Mouse (Mus musculus) granulocyte monocyte progenitor cell, adult 5-6 weeks (primary cell): ENCODE results near the gene Hnrnpl. TPM values are rescaled to one million over a fixed set of nuclear protein-coding genes. Genes with fewer than 3 reads are reported as not detected.

ENCODE experiments used
- ATAC-seq: replicated peaks from 2 replicates; pipeline ENCODE4 v1.8.0; 2016; ENCODE audit warnings: mild to moderate bottlenecking, moderate TSS enrichment, inconsistent platforms; ENCODE audit not compliant: poor library complexity, severe bottlenecking
- total RNA-seq, 2 experiments: library from RNA; stranded (forward) in 1 of 2; stranded (reverse) in 1 of 2; fragments of 200-712, 200-1000 nt in 1 of 2; fragments of >200 nt in 1 of 2; fragmentation: Nextera tagmentation in 1 of 2; gene quantifications; 2 replicates each; pipeline ENCODE4 v1.2.3; 2014 to 2017

The Hnrnpl gene
- total RNA-seq, 2 experiments from 2014 or later: 296 to 510 TPM

- ATAC-seq: no peak
Measured at GRCm38 (mm10) chr7:28864288-28864750, 56.0 kb downstream of the Hnrnpl start.

DNA sequence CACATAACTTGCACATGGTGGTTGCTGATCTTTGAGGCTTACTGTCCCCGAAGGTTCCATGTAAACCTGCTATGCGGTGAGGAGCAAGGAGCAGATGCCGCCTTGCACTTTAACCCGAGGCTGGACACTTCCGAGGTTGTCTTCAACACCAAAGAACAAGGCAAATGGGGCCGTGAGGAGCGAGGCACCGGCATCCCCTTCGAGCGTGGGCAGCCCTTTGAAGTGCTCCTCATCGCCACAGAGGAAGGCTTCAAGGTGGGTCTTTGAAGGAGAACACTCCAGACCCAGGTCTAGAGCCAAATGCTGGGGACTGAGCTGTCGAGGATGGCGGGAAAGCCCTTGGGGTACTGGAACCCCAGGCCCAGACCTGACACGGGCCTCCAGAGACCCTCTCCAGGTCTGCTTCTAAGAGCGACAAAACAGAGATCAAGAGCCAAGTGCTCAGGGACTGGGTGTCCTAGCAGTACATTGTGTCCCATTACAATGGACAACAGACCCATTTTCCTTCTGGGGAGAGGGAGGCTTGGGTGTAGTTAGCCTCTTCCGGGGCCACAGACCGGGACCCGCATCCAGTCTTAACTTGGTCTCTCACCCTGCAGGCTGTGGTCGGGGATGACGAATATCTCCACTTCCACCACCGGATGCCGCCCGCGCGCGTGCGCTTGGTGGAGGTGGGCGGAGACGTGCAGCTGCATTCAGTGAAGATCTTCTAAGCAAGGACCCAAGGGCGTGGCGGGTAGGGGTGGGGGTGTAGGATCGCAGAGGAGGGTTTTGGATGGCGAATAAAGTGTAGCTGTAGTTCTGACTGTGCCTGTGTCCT lies 57.4 kb downstream of the Hnrnpl start:
- peak; percentile 93 for ATAC-seq

GRCm38 (mm10) chr7:28866769-28867507 lies 58.6 kb downstream of the Hnrnpl start:
- ATAC-seq: no peak

DNA sequence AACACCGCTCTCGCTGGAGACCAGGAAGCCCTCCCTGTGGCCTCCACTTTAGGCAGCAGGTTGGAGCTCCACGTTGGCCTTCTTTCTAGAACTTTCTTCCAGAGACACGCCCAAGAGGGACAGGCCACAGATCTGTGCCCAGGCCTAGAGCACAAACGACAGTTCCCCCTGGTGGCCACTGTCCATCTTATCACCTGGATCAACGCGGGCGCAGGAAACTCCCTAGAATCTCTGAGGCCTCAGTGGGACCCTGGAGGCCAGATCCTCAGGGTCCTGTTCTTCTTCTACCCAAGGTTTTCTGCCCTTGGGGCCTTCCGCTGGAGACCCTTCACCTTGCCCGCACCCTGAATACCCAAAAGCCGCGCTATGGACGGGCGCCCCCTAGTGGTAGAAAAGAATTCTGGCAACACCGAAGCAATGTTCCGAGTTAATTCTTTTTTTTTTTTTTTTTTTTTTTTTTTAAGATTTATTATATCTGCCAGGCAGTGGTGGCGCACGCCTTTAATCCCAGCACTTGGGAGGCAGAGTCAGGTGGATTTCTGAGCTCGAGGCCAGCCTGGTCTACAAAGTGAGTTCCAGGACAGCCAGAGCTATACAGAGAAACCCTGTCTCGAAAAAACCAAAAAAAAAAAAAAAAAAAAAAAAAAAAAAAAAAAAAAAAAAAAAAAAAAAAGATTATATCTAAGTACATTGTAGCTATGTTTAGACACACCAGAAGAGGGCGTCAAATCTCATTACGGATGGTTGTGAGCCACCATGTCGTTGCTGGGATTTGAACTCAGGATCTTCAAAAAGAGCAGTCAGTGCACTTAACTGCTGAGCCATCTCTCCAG lies 59.4 kb downstream of the Hnrnpl start:
- ATAC-seq: peak; percentile 52

DNA sequence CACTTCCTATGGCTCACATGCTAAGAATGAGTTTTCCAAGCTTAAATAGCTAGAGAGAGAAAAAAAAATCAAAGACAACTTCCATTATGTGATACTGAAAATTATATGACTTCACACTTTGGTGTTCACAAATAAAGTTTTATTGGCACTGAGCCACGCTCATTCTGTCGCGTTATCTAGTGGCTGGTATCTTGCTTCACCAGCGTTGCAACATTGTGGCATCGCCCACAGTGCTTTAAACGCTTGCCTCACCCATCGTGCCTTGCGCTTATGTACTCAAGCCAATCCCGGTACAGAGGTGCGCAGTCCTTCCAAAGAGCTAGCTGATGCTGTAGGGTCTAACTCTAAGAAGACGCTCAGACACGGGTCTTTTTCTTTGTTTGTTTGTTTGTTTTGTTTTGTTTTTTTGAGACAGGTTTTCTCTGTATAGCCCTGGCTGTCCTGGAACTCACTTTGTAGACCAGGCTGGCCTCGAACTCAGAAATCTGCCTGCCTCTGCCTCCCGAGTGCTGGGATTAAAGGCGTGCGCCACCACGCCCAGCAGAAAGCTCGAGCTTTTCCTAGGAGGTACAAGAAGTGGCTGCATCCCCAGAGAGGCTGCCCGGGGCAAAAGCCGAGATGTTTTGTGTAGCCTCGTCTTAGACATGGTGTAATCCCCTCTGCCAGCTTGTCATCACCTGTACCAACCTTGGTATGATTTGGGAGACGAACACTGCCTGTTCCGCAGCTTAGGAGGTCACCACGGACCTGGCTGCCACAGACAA lies 62.7 kb downstream of the Hnrnpl start:
- peak; percentile 76 for ATAC-seq

Other genes with a start within 250 kb of the Hnrnpl start
- gene Samd4b, start 210.4 kb upstream of the Hnrnpl start, total RNA-seq (2014; fragmentation: Nextera tagmentation): 17.5 and 25.0 TPM in 2 replicates
- gene Samd4b, start 210.4 kb upstream of the Hnrnpl start, total RNA-seq (2017): 3.4 and 3.9 TPM in 2 replicates
- gene Pak4, start 210.4 kb upstream of the Hnrnpl start, total RNA-seq (2014; fragmentation: Nextera tagmentation): 3.2 and 3.7 TPM in 2 replicates
- 3.4 and 6.4 TPM in 2 replicates for gene Pak4, start 210.4 kb upstream of the Hnrnpl start, total RNA-seq (2017)
- not detected in 2 replicates for gene Acp7, start 177.2 kb upstream of the Hnrnpl start, total RNA-seq (2014; fragmentation: Nextera tagmentation)
- not detected in 2 replicates for gene Acp7, start 177.2 kb upstream of the Hnrnpl start, total RNA-seq (2017)
- 4.3 TPM in 1 of 2 replicates, not detected in the other for gene Fbxo27, start 115.7 kb upstream of the Hnrnpl start, total RNA-seq (2014; fragmentation: Nextera tagmentation)
- 0.17 TPM in 1 of 2 replicates, not detected in the other for gene Fbxo27, start 115.7 kb upstream of the Hnrnpl start, total RNA-seq (2017)
- gene Fbxo17, start 91.7 kb upstream of the Hnrnpl start, total RNA-seq (2014; fragmentation: Nextera tagmentation): 1.3 and 3.3 TPM in 2 replicates
- gene Fbxo17, start 91.7 kb upstream of the Hnrnpl start, total RNA-seq (2017): 1.3 and 2.1 TPM in 2 replicates
- 125 and 177 TPM in 2 replicates for gene Mrps12, start 66.7 kb upstream of the Hnrnpl start, total RNA-seq (2014; fragmentation: Nextera tagmentation)
- gene Mrps12, start 66.7 kb upstream of the Hnrnpl start, total RNA-seq (2017): 33.2 and 41.8 TPM in 2 replicates
- 19.6 and 21.6 TPM in 2 replicates for gene Sars2, start 66.5 kb upstream of the Hnrnpl start, total RNA-seq (2014; fragmentation: Nextera tagmentation)
- gene Sars2, start 66.5 kb upstream of the Hnrnpl start, total RNA-seq (2017): 10.4 and 12.4 TPM in 2 replicates
- not detected in 2 replicates for gene Ccer2, start 52.4 kb upstream of the Hnrnpl start, total RNA-seq (2014; fragmentation: Nextera tagmentation)
- not detected in 2 replicates for gene Ccer2, start 52.4 kb upstream of the Hnrnpl start, total RNA-seq (2017)
- gene Sirt2, start 41.8 kb upstream of the Hnrnpl start, total RNA-seq (2014; fragmentation: Nextera tagmentation): 49.5 and 50.5 TPM in 2 replicates
- gene Sirt2, start 41.8 kb upstream of the Hnrnpl start, total RNA-seq (2017): 13.9 and 28.8 TPM in 2 replicates
- gene Nfkbib, start 41.0 kb upstream of the Hnrnpl start, total RNA-seq (2014; fragmentation: Nextera tagmentation): 22.0 and 36.0 TPM in 2 replicates
- 20.0 and 24.1 TPM in 2 replicates for gene Nfkbib, start 41.0 kb upstream of the Hnrnpl start, total RNA-seq (2017)
- gene Rinl, start 19.6 kb upstream of the Hnrnpl start, total RNA-seq (2014; fragmentation: Nextera tagmentation): 67.9 and 72.3 TPM in 2 replicates
- 55.9 and 75.5 TPM in 2 replicates for gene Rinl, start 19.6 kb upstream of the Hnrnpl start, total RNA-seq (2017)
- 125 and 134 TPM in 2 replicates for gene Ech1, start 16.7 kb downstream of the Hnrnpl start, total RNA-seq (2014; fragmentation: Nextera tagmentation)
- gene Ech1, start 16.7 kb downstream of the Hnrnpl start, total RNA-seq (2017): 76.3 and 99.3 TPM in 2 replicates
- gene Lgals4, start 25.3 kb downstream of the Hnrnpl start, total RNA-seq (2014; fragmentation: Nextera tagmentation): 20.5 and 20.8 TPM in 2 replicates
- 3.9 and 6.6 TPM in 2 replicates for gene Lgals4, start 25.3 kb downstream of the Hnrnpl start, total RNA-seq (2017)
- gene Lgals7, start 55.3 kb downstream of the Hnrnpl start, total RNA-seq (2014; fragmentation: Nextera tagmentation): not detected in 2 replicates
- not detected in 2 replicates for gene Lgals7, start 55.3 kb downstream of the Hnrnpl start, total RNA-seq (2017)
- not detected in 2 replicates for gene Capn12, start 72.9 kb downstream of the Hnrnpl start, total RNA-seq (2014; fragmentation: Nextera tagmentation)
- 0.13 TPM in 1 of 2 replicates, not detected in the other for gene Capn12, start 72.9 kb downstream of the Hnrnpl start, total RNA-seq (2017)
- 85.8 and 94.3 TPM in 2 replicates for gene Actn4, start 153.8 kb downstream of the Hnrnpl start, total RNA-seq (2014; fragmentation: Nextera tagmentation)
- gene Actn4, start 153.8 kb downstream of the Hnrnpl start, total RNA-seq (2017): 40.2 and 47.1 TPM in 2 replicates
- 474 TPM in 2 replicates for gene Eif3k, start 173.3 kb downstream of the Hnrnpl start, total RNA-seq (2014; fragmentation: Nextera tagmentation)
- 400 and 462 TPM in 2 replicates for gene Eif3k, start 173.3 kb downstream of the Hnrnpl start, total RNA-seq (2017)
- gene Map4k1, start 173.5 kb downstream of the Hnrnpl start, total RNA-seq (2014; fragmentation: Nextera tagmentation): 46.1 and 62.3 TPM in 2 replicates
- 42.4 and 48.7 TPM in 2 replicates for gene Map4k1, start 173.5 kb downstream of the Hnrnpl start, total RNA-seq (2017)